Mouse (Mus musculus) ES-E14 (cell line): Measurements from ENCODE around the gene Pabpn1.
A peak's percentile ranks its signal among the peaks of the same experiment; 100 is the strongest.

Experiments
- CHD2 ChIP-seq: IDR thresholded peaks from 2 replicates; pipeline ENCODE4 v1.6.1; 2014; ENCODE audit warnings: mild to moderate bottlenecking, low read depth, low read length, inconsistent platforms
- HCFC1 ChIP-seq: IDR thresholded peaks from 2 replicates; pipeline ENCODE4 v1.6.1; 2012; ENCODE audit warnings: low read length, inconsistent platforms, borderline replicate concordance; ENCODE audit not compliant: insufficient read depth
- MAFK ChIP-seq: IDR thresholded peaks from 2 replicates; pipeline ENCODE4 v1.6.1; 2014; ENCODE audit warnings: mild to moderate bottlenecking, low read depth, low read length, inconsistent platforms; ENCODE audit not compliant: insufficient read depth
- ZNF384 ChIP-seq: IDR thresholded peaks from 2 replicates; pipeline ENCODE4 v1.6.1; 2012; ENCODE audit warnings: low read depth, low read length, inconsistent platforms

- TF ChIP-seq ZNF384 (no peak), CHD2 (peak; percentile 95), MAFK (no peak), HCFC1 (0 out of 2 replicates have a peak, but pooled peaks have one; percentile 4)
Observed at GRCm38 (mm10) chr14:54893651-54894181, 1.4 kb downstream of the Pabpn1 start.
